Mouse (Mus musculus): ENCODE measurements around the gene Gins2.

Gene Gins2

GRCm38 (mm10) chr8:120588908-120589771 is at the start of gene Gins2:
Gene Gins2 (minus strand): TSS chr8:120589304.
- DNase-seq (ENCODE audit: low spot score in 2 of 2): peak; percentile 99 to 100

- peak in 1 of 2 experiments; percentile 35 for DNase-seq (ENCODE audit: low spot score in 2 of 2)
Observed at GRCm38 (mm10) chr8:120634329-120634839, 45.3 kb upstream of the Gins2 start.

- no peak for DNase-seq (ENCODE audit: low spot score in 2 of 2)
Observed at GRCm38 (mm10) chr8:120633665-120634271, 44.7 kb upstream of the Gins2 start.

- DNase-seq (ENCODE audit: low spot score in 2 of 2): no peak
Observed at GRCm38 (mm10) chr8:120632969-120633664, 44.0 kb upstream of the Gins2 start.

GRCm38 (mm10) chr8:120631441-120632375 is 42.6 kb upstream of the Gins2 start:
- peak in 1 of 2 experiments; percentile 28 for DNase-seq (ENCODE audit: low spot score in 2 of 2)

GRCm38 (mm10) chr8:120630848-120631247 is 41.7 kb upstream of the Gins2 start:
- no peak for DNase-seq (ENCODE audit: low spot score in 2 of 2)

- DNase-seq (ENCODE audit: low spot score in 2 of 2): no peak
Observed at GRCm38 (mm10) chr8:120630031-120630430, 40.9 kb upstream of the Gins2 start.

- DNase-seq (ENCODE audit: low spot score in 2 of 2): peak; percentile 31 to 38
Observed at GRCm38 (mm10) chr8:120627298-120627697, 38.2 kb upstream of the Gins2 start.

- DNase-seq (ENCODE audit: low spot score in 2 of 2): no peak
Observed at GRCm38 (mm10) chr8:120626461-120626860, 37.4 kb upstream of the Gins2 start.

- no peak for DNase-seq (ENCODE audit: low spot score in 2 of 2)
Observed at GRCm38 (mm10) chr8:120623608-120624007, 34.5 kb upstream of the Gins2 start.

GRCm38 (mm10) chr8:120622161-120622560 is 33.1 kb upstream of the Gins2 start:
- DNase-seq (ENCODE audit: low spot score in 2 of 2): no peak

GRCm38 (mm10) chr8:120620441-120620840 is 31.3 kb upstream of the Gins2 start:
- no peak for DNase-seq (ENCODE audit: low spot score in 2 of 2)

- DNase-seq (ENCODE audit: low spot score in 2 of 2): peak in 1 of 2 experiments; percentile 61
Observed at GRCm38 (mm10) chr8:120619235-120620180, 30.4 kb upstream of the Gins2 start.

- peak in 1 of 2 experiments; percentile 81 for DNase-seq (ENCODE audit: low spot score in 2 of 2)
Observed at GRCm38 (mm10) chr8:120618110-120618509, 29.0 kb upstream of the Gins2 start.

GRCm38 (mm10) chr8:120616663-120617626 is 27.8 kb upstream of the Gins2 start:
- no peak for DNase-seq (ENCODE audit: low spot score in 2 of 2)

GRCm38 (mm10) chr8:120614491-120614890 is 25.4 kb upstream of the Gins2 start:
- DNase-seq (ENCODE audit: low spot score in 2 of 2): no peak

- DNase-seq (ENCODE audit: low spot score in 2 of 2): no peak
Observed at GRCm38 (mm10) chr8:120610824-120611223, 21.7 kb upstream of the Gins2 start.

GRCm38 (mm10) chr8:120607885-120608284 is 18.8 kb upstream of the Gins2 start:
- peak in 1 of 2 experiments; percentile 86 for DNase-seq (ENCODE audit: low spot score in 2 of 2)

GRCm38 (mm10) chr8:120607460-120607859 is 18.4 kb upstream of the Gins2 start:
- no peak for DNase-seq (ENCODE audit: low spot score in 2 of 2)
